Mouse (Mus musculus): ENCODE data around the gene 4931406P16Rik. TPM values are rescaled to one million over a fixed set of nuclear protein-coding genes. Genes with fewer than 3 reads are reported as not detected.
A peak's percentile ranks its signal among the peaks of the same experiment; 100 is the strongest.

The 4931406P16Rik gene
- polyA plus RNA-seq, 1 experiment from 2014 or later, result 51.8 TPM

- H3K4me1 ChIP-seq, result peaks cover 33% of the 10 kb centered on the region
- no peak overlapping the region for H3K4me3 ChIP-seq
- no peak overlapping the region for H3K9ac ChIP-seq
- no peaks in the 10 kb centered on the region for H3K27me3 ChIP-seq
- WGBS, result 41% methylated on average over 5 of the region's 5 CpGs
- H3K36me3 ChIP-seq, result no peaks in the 10 kb centered on the region
- ATAC-seq (ENCODE audit: borderline replicate concordance, extremely low read depth, low FRiP score, low TSS enrichment), result no peak
- H3K4me2 ChIP-seq, result peak overlapping the region; percentile 25
- peak overlapping the region; percentile 64 for H3K27ac ChIP-seq
- no peaks in the 10 kb centered on the region for H3K9me3 ChIP-seq
Observed at GRCm38 (mm10) chr7:34308586-34308985, 4.8 kb downstream of the 4931406P16Rik start.

- ATAC-seq (ENCODE audit: borderline replicate concordance, extremely low read depth, low FRiP score, low TSS enrichment), result no peak
- Histone ChIP-seq H3K4me3 (no peak overlapping the region), H3K27me3 (no peaks in the 10 kb centered on the region)
Observed at GRCm38 (mm10) chr7:34305454-34305853, 7.9 kb downstream of the 4931406P16Rik start.

GRCm38 (mm10) chr7:34302651-34303050, 10.7 kb downstream of the 4931406P16Rik start:
- H3K9ac ChIP-seq, result no peak overlapping the region
- no peaks in the 10 kb centered on the region for H3K27me3 ChIP-seq
- no peak overlapping the region; the same call in 1 of the 2 replicates for H3K4me2 ChIP-seq
- H3K4me3 ChIP-seq, result no peak overlapping the region
- 65% methylated on average over 1 of the region's 1 CpGs for WGBS
- no peak for ATAC-seq (ENCODE audit: borderline replicate concordance, extremely low read depth, low FRiP score, low TSS enrichment)
- peaks cover 21% of the 10 kb centered on the region for H3K4me1 ChIP-seq
- no peaks in the 10 kb centered on the region for H3K9me3 ChIP-seq
- no peaks in the 10 kb centered on the region; the same call in 1 of the 2 replicates for H3K36me3 ChIP-seq
- H3K27ac ChIP-seq, result peak overlapping the region; percentile 52

More at GRCm38 (mm10) chr7:34305454-34305853, 7.9 kb downstream of the 4931406P16Rik start:
- Histone ChIP-seq H3K9me3 (no peaks in the 10 kb centered on the region), H3K27ac (peak overlapping the region; percentile 83), H3K9ac (no peak overlapping the region), H3K4me2 (peak overlapping the region; percentile 25; the same call in 1 of the 2 replicates), H3K4me1 (peaks cover 30% of the 10 kb centered on the region), H3K36me3 (no peaks in the 10 kb centered on the region; the same call in 1 of the 2 replicates)
- WGBS, result 33% methylated on average over 4 of the region's 4 CpGs

- Histone ChIP-seq H3K27me3 (no peaks in the 10 kb centered on the region), H3K4me1 (peaks cover 21% of the 10 kb centered on the region), H3K27ac (peak overlapping the region; percentile 71), H3K36me3 (no peaks in the 10 kb centered on the region; the same call in 1 of the 2 replicates), H3K4me3 (no peak overlapping the region), H3K9ac (no peak overlapping the region), H3K4me2 (no peak overlapping the region; the same call in 1 of the 2 replicates), H3K9me3 (no peaks in the 10 kb centered on the region)
- WGBS, result 73% methylated on average over 3 of the region's 3 CpGs
- ATAC-seq (ENCODE audit: borderline replicate concordance, extremely low read depth, low FRiP score, low TSS enrichment), result no peak
Observed at GRCm38 (mm10) chr7:34301952-34302351, 11.4 kb downstream of the 4931406P16Rik start.

- 72% methylated on average over 2 of the region's 2 CpGs for WGBS
- H3K36me3 ChIP-seq, result no peaks in the 10 kb centered on the region; the same call in 1 of the 2 replicates
- no peak overlapping the region for H3K27ac ChIP-seq
Observed at GRCm38 (mm10) chr7:34298818-34299217, 14.5 kb downstream of the 4931406P16Rik start.

GRCm38 (mm10) chr7:34296124-34296523, 17.2 kb downstream of the 4931406P16Rik start:
- H3K27me3 ChIP-seq, result no peaks in the 10 kb centered on the region
- H3K4me1 ChIP-seq, result peaks cover 9% of the 10 kb centered on the region
- WGBS, result 85% methylated on average over 3 of the region's 3 CpGs
- H3K36me3 ChIP-seq, result no peaks in the 10 kb centered on the region; the same call in 1 of the 2 replicates
- no peak overlapping the region for H3K4me2 ChIP-seq
- H3K27ac ChIP-seq, result no peak overlapping the region
- no peak for ATAC-seq (ENCODE audit: borderline replicate concordance, extremely low read depth, low FRiP score, low TSS enrichment)
- no peak overlapping the region for H3K4me3 ChIP-seq
- H3K9me3 ChIP-seq, result no peaks in the 10 kb centered on the region
- no peak overlapping the region for H3K9ac ChIP-seq

More at GRCm38 (mm10) chr7:34298818-34299217, 14.5 kb downstream of the 4931406P16Rik start:
- no peak overlapping the region for H3K4me3 ChIP-seq
- ATAC-seq (ENCODE audit: borderline replicate concordance, extremely low read depth, low FRiP score, low TSS enrichment), result no peak
- H3K4me1 ChIP-seq, result peaks cover 13% of the 10 kb centered on the region
- H3K9ac ChIP-seq, result no peak overlapping the region
- H3K9me3 ChIP-seq, result no peaks in the 10 kb centered on the region
- H3K27me3 ChIP-seq, result no peaks in the 10 kb centered on the region
- no peak overlapping the region for H3K4me2 ChIP-seq

GRCm38 (mm10) chr7:34292633-34293032, 20.7 kb downstream of the 4931406P16Rik start:
- Histone ChIP-seq H3K27me3 (no peaks in the 10 kb centered on the region), H3K9ac (no peak overlapping the region), H3K27ac (peak overlapping the region; percentile 84; the same call in 1 of the 2 replicates), H3K36me3 (no peaks in the 10 kb centered on the region), H3K4me3 (no peak overlapping the region), H3K4me2 (no peak overlapping the region), H3K4me1 (no peaks in the 10 kb centered on the region; the same call in 1 of the 2 replicates), H3K9me3 (no peaks in the 10 kb centered on the region)
- 80% methylated on average over 2 of the region's 2 CpGs for WGBS
- no peak for ATAC-seq (ENCODE audit: borderline replicate concordance, extremely low read depth, low FRiP score, low TSS enrichment)

GRCm38 (mm10) chr7:34291265-34291664, 22.1 kb downstream of the 4931406P16Rik start:
- Histone ChIP-seq H3K4me2 (no peak overlapping the region), H3K27me3 (no peaks in the 10 kb centered on the region), H3K4me1 (no peaks in the 10 kb centered on the region; the same call in 1 of the 2 replicates), H3K4me3 (no peak overlapping the region), H3K9ac (no peak overlapping the region), H3K36me3 (no peaks in the 10 kb centered on the region), H3K9me3 (no peaks in the 10 kb centered on the region), H3K27ac (peak overlapping the region; percentile 84)
- 46% methylated on average over 1 of the region's 1 CpGs for WGBS
- ATAC-seq (ENCODE audit: borderline replicate concordance, extremely low read depth, low FRiP score, low TSS enrichment), result no peak; the same call in 1 of the 2 replicates

- no peak for ATAC-seq (ENCODE audit: borderline replicate concordance, extremely low read depth, low FRiP score, low TSS enrichment)
- Histone ChIP-seq H3K4me2 (no peak overlapping the region), H3K27me3 (no peaks in the 10 kb centered on the region), H3K4me1 (no peaks in the 10 kb centered on the region; the same call in 1 of the 2 replicates), H3K9ac (no peak overlapping the region), H3K36me3 (no peaks in the 10 kb centered on the region), H3K4me3 (no peak overlapping the region), H3K27ac (peak overlapping the region; percentile 84), H3K9me3 (no peaks in the 10 kb centered on the region)
Observed at GRCm38 (mm10) chr7:34290450-34291151, 22.8 kb downstream of the 4931406P16Rik start.

- Histone ChIP-seq H3K4me3 (no peak overlapping the region), H3K4me1 (no peaks in the 10 kb centered on the region), H3K9me3 (no peaks in the 10 kb centered on the region), H3K9ac (no peak overlapping the region), H3K27ac (no peak overlapping the region), H3K27me3 (no peaks in the 10 kb centered on the region), H3K4me2 (no peak overlapping the region), H3K36me3 (peaks cover 3% of the 10 kb centered on the region; the same call in 1 of the 2 replicates)
- ATAC-seq (ENCODE audit: borderline replicate concordance, extremely low read depth, low FRiP score, low TSS enrichment), result no peak
- 91% methylated on average over 2 of the region's 2 CpGs for WGBS
Observed at GRCm38 (mm10) chr7:34277656-34278055, 35.7 kb downstream of the 4931406P16Rik start.

GRCm38 (mm10) chr7:34276066-34276465, 37.3 kb downstream of the 4931406P16Rik start:
- H3K36me3 ChIP-seq, result peaks cover 3% of the 10 kb centered on the region; the same call in 1 of the 2 replicates
- no peak overlapping the region for H3K27ac ChIP-seq
- 93% methylated on average over 3 of the region's 3 CpGs for WGBS
- H3K4me1 ChIP-seq, result no peaks in the 10 kb centered on the region
- no peak overlapping the region for H3K4me2 ChIP-seq
- ATAC-seq (ENCODE audit: borderline replicate concordance, extremely low read depth, low FRiP score, low TSS enrichment), result no peak
- H3K9me3 ChIP-seq, result no peaks in the 10 kb centered on the region
- H3K9ac ChIP-seq, result no peak overlapping the region
- H3K27me3 ChIP-seq, result no peaks in the 10 kb centered on the region
- no peak overlapping the region for H3K4me3 ChIP-seq

- no peak overlapping the region for H3K27ac ChIP-seq
- no peak for ATAC-seq (ENCODE audit: borderline replicate concordance, extremely low read depth, low FRiP score, low TSS enrichment)
Observed at GRCm38 (mm10) chr7:34272465-34272864, 40.9 kb downstream of the 4931406P16Rik start.

More at GRCm38 (mm10) chr7:34272465-34272864, 40.9 kb downstream of the 4931406P16Rik start:
- H3K4me1 ChIP-seq, result no peaks in the 10 kb centered on the region
- no peaks in the 10 kb centered on the region for H3K27me3 ChIP-seq
- H3K9ac ChIP-seq, result no peak overlapping the region
- 71% methylated on average over 4 of the region's 4 CpGs for WGBS
- H3K9me3 ChIP-seq, result no peaks in the 10 kb centered on the region
- peaks cover 3% of the 10 kb centered on the region; the same call in 1 of the 2 replicates for H3K36me3 ChIP-seq
- H3K4me3 ChIP-seq, result no peak overlapping the region
- no peak overlapping the region for H3K4me2 ChIP-seq

All from lung, embryonic 15.5 days (tissue).